17 mouse cellular contexts compared by ENCODE assay signal in the genomic region with DNA sequence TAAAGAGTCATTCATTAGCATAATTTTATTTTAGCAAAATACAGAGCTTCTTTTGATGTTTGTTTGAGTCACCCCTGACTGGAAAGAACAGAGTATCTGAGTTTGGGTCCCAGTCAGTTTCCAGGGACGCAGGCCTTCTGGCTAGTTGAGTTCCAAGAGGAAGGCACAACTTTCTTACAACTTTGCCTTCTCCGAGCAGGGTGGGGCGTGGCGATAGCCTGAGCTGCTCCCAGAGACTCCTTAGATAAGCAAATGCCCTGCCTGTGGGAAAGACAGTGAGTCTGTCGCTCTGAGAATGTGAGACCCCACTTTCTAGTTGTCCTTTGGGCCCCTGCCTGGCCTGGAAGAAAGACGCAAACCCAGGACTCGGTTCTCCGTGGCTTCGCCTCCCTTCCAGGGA. TPM values are rescaled to one million over a fixed set of nuclear protein-coding genes. Genes with fewer than 3 reads are reported as not detected.
DNase-seq lines count a peak whose midpoint lies in the region; ATAC-seq lines count a peak whose summit lies in the region.
"Had no signal": no experiment of that assay in that cellular context is flagged by ENCODE, and none has a peak within 500 bp of the region (broad histone marks: within the 10 kb centered on the region; RNA-seq: fewer than 3 reads in every experiment).

No protein-coding gene starts in this region.

- intact Hi-C loops in heart, postnatal 25 days (cut with DNase I), result loop anchor here (5.0 to 10.0 kb wide), 3 partner anchors 254 to 762 kb away; partner anchors contain the start of gene Fam43a

- no peak for DNase-seq in heart, postnatal 25 days (ENCODE audit: low spot score)
- peak; percentile 38 for DNase-seq in testis, postnatal 10 days (ENCODE audit: low spot score)
- no peak for DNase-seq in testis, postnatal 14 days (ENCODE audit: low spot score)
- no peak for DNase-seq in liver, embryonic 11.5 days (ENCODE audit: low spot score)
- DNase-seq in yolk sac, embryonic 10.5 days (ENCODE audit: low spot score), result peak; percentile 36
- no peak for DNase-seq in urinary bladder, adult 2 months (ENCODE audit: low spot score)
- no peak for DNase-seq in layer of hippocampus, adult 11-12 months (ENCODE audit: low spot score)
- DNase-seq: adrenal gland, adult 8-10 months; B cell, adult 2 months; cerebellum, postnatal 36 days; lung, postnatal 14 days; midbrain, embryonic 14.5 days; thymus, postnatal 36 days had no signal

- H3K9me3 ChIP-seq in heart, embryonic 11.5 days (replicated peaks; ENCODE audit: control insufficient read depth, low read length), result no peaks in the 10 kb centered on the region
- no peaks in the 10 kb centered on the region for H3K9me3 ChIP-seq in liver, embryonic 11.5 days (ENCODE audit: control insufficient read depth, low read length)
- H3K9me3 ChIP-seq: limb, embryonic 12.5 days had no signal

- WGBS in heart, embryonic 11.5 days (ENCODE audit: insufficient replicate concordance), result 12% methylated on average over 9 of the region's 9 CpGs
- 24% methylated on average over 9 of the region's 9 CpGs for WGBS in liver, embryonic 11.5 days

- no peak overlapping the region for H3K27ac ChIP-seq in heart, embryonic 11.5 days (ENCODE audit: low read depth, low read length)
- 0 out of 2 replicates have a peak overlapping the region, but pooled peaks have one; percentile 25 for H3K27ac ChIP-seq in liver, embryonic 11.5 days (ENCODE audit: low read depth, low read length)
- H3K27ac ChIP-seq: kidney, postnatal 0 days; limb, embryonic 12.5 days had no signal

- ATAC-seq in heart, embryonic 11.5 days (replicated peaks; ENCODE audit: insufficient number of reproducible peaks, low FRiP score, low TSS enrichment), result no peak
- peak; percentile 58 for ATAC-seq in liver, embryonic 11.5 days (replicated peaks; ENCODE audit: low FRiP score)
- ATAC-seq: hindbrain, embryonic 16.5 days had no signal

- H3K4me2 ChIP-seq in heart, embryonic 11.5 days, result peak overlapping the region; percentile 39
- peak overlapping the region; percentile 68 for H3K4me2 ChIP-seq in liver, embryonic 11.5 days
- H3K4me2 ChIP-seq: limb, embryonic 12.5 days had no signal

- no peaks in the 10 kb centered on the region for H3K36me3 ChIP-seq in heart, embryonic 11.5 days (ENCODE audit: control insufficient read depth, insufficient read depth, low read length)
- no peaks in the 10 kb centered on the region for H3K36me3 ChIP-seq in liver, embryonic 11.5 days (ENCODE audit: control insufficient read depth, insufficient read depth, low read length)
- H3K36me3 ChIP-seq: limb, embryonic 12.5 days had no signal

- peak overlapping the region; percentile 15 for H3K4me3 ChIP-seq in heart, embryonic 11.5 days (ENCODE audit: low read depth, low read length)
- peak overlapping the region; percentile 36 for H3K4me3 ChIP-seq in liver, embryonic 11.5 days (ENCODE audit: low read depth, low read length)
- H3K4me3 ChIP-seq: limb, embryonic 12.5 days had no signal

- no peaks in the 10 kb centered on the region for H3K27me3 ChIP-seq in heart, embryonic 11.5 days (ENCODE audit: control insufficient read depth, insufficient read depth, low read length)
- no peaks in the 10 kb centered on the region for H3K27me3 ChIP-seq in liver, embryonic 11.5 days (replicated peaks; ENCODE audit: control insufficient read depth, insufficient read depth, low read length)

- peaks cover 8% of the 10 kb centered on the region for H3K4me1 ChIP-seq in heart, embryonic 11.5 days (ENCODE audit: control insufficient read depth, insufficient read depth, low read length)
- H3K4me1 ChIP-seq in liver, embryonic 11.5 days (replicated peaks; ENCODE audit: control insufficient read depth, insufficient read depth, low read length), result peaks cover 19% of the 10 kb centered on the region

- H3K9ac ChIP-seq in heart, embryonic 11.5 days (ENCODE audit: low read depth, low read length), result peak overlapping the region; percentile 59; the same call in 1 of the 2 replicates
- no peak overlapping the region for H3K9ac ChIP-seq in liver, embryonic 11.5 days (ENCODE audit: low read depth, low read length)
- H3K9ac ChIP-seq: limb, embryonic 12.5 days had no signal

RNA-seq across cellular contexts. Expression of gene Apod, which starts 44.4 kb away (rescaled TPM):
- polyA plus RNA-seq in heart, embryonic 11.5 days (2014; fragmentation: Nextera tagmentation; extraction: Ambion mirVana), result not detected in 2 replicates
- 1 to 10 TPM; 2.6 to 2.9 TPM for total RNA-seq in heart, postnatal 25 days (2021)
- 0.51 TPM in 1 of 2 replicates, not detected in the other for polyA plus RNA-seq in liver, embryonic 11.5 days (2014; fragmentation: Nextera tagmentation; extraction: Ambion mirVana)
- polyA plus RNA-seq in urinary bladder, adult 2 months (2012; rRNA removed), result 38.4 and 57.2 TPM in 2 replicates

Comparison
In these comparisons a context has a peak if more than half of its experiments do, and no peak if none do; other contexts are left out.
1. DNase-seq: peak in testis, postnatal 10 days (single experiment) and yolk sac, embryonic 10.5 days (single experiment); none in heart, postnatal 25 days (single experiment), testis, postnatal 14 days (single experiment), liver, embryonic 11.5 days (single experiment), urinary bladder, adult 2 months (single experiment) and layer of hippocampus, adult 11-12 months (single experiment).
2. RNA of gene Apod, which starts 44.4 kb away (polyA plus RNA-seq): 38.4 to 57.2 TPM in urinary bladder, adult 2 months; 0.51 TPM in liver, embryonic 11.5 days and not detected in heart, embryonic 11.5 days; every median in the first group is over 10 times any median in the second.